Mouse (Mus musculus) MEL (cell line): ENCODE data around the gene Gm11437.

Experiments used
- CHD2 ChIP-seq: IDR thresholded peaks from 2 replicates; pipeline ENCODE4 v1.6.1; 2011; ENCODE audit warnings: low read length, improper control_type of control experiment
- MAX ChIP-seq: IDR thresholded peaks from 2 replicates; pipeline ENCODE4 v1.6.1; 2011; ENCODE audit warnings: low read length, improper control_type of control experiment
- POLR2AphosphoS2 ChIP-seq: IDR thresholded peaks from 2 replicates; pipeline ENCODE4 v1.6.1; 2011; ENCODE audit warnings: low read length, improper control_type of control experiment
- UBTF ChIP-seq: IDR thresholded peaks from 2 replicates; pipeline ENCODE4 v1.6.1; 2012; ENCODE audit warnings: low read depth, mild to moderate bottlenecking, inconsistent platforms, low read length, improper control_type of control experiment, moderate library complexity, borderline replicate concordance; ENCODE audit not compliant: insufficient read depth

DNA sequence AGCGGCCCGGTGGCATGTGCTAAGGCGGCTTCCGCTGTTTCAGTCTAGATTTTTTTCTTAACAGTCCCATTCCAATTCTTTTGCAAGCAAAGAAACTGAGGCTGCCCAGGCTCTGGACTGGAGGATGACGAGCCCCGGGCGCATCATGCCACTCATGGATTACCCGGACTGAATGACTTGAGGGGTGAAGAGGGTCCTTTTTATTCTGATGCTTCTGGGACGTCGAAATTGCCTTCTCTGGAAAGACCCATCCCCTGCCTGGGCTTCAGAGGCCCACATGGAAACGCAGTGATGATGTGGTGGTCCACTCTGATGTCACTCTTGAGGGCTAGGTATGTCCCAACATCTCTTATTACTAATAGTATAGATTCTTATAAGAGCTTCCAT, 37.5 kb downstream of the Gm11437 start:
- TF ChIP-seq MAX (no peak), UBTF (no peak), POLR2AphosphoS2 (no peak), CHD2 (no peak)
